Mouse (Mus musculus) E14TG2a.4 (cell line): ENCODE data around the gene Egfr.

ENCODE experiments used
- CTCF ChIP-seq: conservative IDR thresholded peaks from 2 replicates; pipeline ENCODE4 v1.5.1; 2014; ENCODE audit warnings: low read length
- NANOG ChIP-seq: IDR thresholded peaks from 2 replicates; pipeline ENCODE4 v1.6.1; 2014; ENCODE audit warnings: borderline replicate concordance, low read length, mixed read lengths
- POU5F1 ChIP-seq: IDR thresholded peaks from 2 replicates; pipeline ENCODE4 v1.6.1; 2014; ENCODE audit warnings: low read length, borderline replicate concordance

- TF ChIP-seq CTCF (no peak), POU5F1 (no peak), NANOG (no peak)
These were observed 143.7 kb downstream of the Egfr start for GRCm38 (mm10) chr11:16895441-16896356.
